Mouse (Mus musculus) G1E-ER4 (cell line): Measurements from ENCODE around the gene Utp18. TPM values are rescaled to one million over a fixed set of nuclear protein-coding genes. Genes with fewer than 3 reads are reported as not detected.

Experiments used
- GATA1 ChIP-seq: IDR thresholded peaks from one replicate; pipeline ENCODE4 v1.8.0; 2012; ENCODE audit warnings: low read length, inconsistent platforms
- polyA plus RNA-seq: library from polyadenylated mRNA; stranded (reverse); fragments of >175 nt; gene quantifications from 2 replicates; pipeline ENCODE4 v1.2.3, GENCODE M21; 2012

Utp18 gene
- 21.8 and 29.6 TPM in 2 replicates for polyA plus RNA-seq

DNA sequence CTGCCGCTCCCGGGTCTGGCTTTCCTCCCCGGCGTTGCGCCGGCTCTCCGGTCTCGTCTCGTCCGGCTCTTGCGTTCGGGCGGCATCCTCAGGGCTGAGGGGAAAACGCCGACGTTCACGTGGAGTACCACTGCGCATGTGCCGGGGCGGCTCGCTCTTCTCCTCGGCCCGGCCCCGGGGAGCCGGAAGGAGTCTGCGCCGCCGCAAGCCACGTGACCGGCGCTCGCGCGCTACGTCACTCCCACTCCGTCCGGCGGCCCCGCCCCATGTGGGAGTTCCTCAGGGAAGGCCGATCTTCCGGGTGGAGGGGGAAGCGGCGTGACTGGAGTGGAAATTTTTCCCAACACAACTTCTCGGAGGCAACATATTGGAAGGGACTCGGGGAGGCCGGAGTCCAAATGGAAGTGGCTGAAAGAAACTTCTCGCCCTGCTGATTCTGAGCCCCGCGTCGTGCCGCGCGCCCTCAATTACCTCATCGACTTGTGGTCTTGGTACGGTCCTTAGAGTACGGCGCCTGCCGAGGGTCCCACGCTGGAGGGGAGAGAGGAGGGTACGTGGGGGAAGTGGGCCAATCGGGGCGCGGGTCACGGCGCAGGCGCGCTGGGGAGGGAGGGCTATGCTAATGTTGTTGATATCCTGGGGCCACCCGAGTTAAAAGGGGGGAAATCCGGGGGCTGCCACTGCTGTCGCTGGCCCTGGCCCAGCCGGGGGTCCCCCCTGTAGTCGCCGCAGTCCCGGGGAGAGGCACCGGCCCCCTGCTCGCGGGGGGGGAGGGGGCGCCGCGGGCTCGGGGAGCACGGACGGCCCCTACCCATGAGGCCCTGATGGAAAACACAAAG is at the start of gene Utp18, which contains the start of gene Mbtd1:
Utp18 (minus strand) TSS at position 195 of the 839 bp plus-strand sequence.
Mbtd1 (plus strand) TSS at position 281 of the 839 bp plus-strand sequence.
- TF ChIP-seq GATA1, result no peak

DNA sequence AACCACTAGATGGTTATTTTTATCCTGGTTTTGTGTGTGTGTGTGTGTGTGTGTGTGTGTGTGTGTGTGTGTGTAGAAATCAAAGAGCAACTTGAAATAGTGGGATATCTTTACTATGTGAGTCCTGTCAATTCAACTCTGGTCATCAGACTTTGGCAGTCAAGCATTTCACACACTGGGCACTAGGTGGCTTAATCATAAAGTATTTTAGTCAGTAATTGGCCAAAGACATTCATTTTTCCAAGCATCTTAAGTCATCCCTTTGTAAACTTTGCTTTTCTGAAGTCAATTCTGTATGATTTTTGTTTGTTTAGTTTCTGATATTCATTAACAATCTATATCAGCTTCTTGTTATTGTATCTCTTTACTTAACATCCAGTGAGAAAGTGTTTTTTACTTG is 43.5 kb upstream of the Utp18 start:
- no peak for TF ChIP-seq GATA1

DNA sequence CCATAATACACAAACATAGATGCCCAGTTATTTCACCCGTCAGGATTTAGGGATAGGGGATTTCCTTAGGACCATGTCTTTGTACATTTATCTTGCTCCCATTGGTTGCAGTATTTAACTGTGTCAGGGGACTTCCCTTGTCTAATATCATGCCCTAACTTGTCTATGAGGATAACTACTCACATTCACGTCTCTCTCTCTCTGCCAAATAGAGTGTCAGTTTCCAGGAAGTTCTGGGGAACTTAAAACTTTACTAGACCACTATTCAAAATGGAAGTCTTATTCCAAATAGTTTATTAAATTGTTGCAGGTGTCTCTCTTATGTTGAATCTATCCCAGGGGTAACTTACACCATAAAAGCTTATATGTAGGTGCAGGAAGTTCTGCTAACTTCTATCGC is 26.0 kb upstream of the Utp18 start:
- TF ChIP-seq GATA1, result no peak

GRCm38 (mm10) chr11:93908829-93909228 is 23.3 kb upstream of the Utp18 start:
- TF ChIP-seq GATA1, result no peak

DNA sequence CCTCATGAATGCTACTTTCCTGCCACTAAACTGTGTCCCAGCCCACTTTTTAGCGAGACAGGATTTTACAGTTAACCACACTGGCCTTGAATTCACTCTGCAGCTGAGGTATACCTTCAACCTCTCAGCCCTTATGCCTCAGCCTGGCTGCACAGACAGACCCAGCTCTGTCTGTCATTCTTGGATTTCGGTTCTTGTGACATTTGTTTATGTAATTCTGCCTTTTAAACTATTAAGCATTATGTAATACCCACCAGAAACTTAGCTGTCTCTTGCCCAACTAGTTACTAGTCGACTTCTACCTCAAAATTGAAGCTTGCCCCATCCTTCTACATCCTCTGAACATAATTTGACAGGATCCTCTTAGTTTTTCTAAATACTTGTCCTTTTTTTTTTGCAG is 22.3 kb upstream of the Utp18 start:
- TF ChIP-seq GATA1, result no peak

GRCm38 (mm10) chr11:93906834-93907233 is 21.3 kb upstream of the Utp18 start:
- TF ChIP-seq GATA1, result no peak

DNA sequence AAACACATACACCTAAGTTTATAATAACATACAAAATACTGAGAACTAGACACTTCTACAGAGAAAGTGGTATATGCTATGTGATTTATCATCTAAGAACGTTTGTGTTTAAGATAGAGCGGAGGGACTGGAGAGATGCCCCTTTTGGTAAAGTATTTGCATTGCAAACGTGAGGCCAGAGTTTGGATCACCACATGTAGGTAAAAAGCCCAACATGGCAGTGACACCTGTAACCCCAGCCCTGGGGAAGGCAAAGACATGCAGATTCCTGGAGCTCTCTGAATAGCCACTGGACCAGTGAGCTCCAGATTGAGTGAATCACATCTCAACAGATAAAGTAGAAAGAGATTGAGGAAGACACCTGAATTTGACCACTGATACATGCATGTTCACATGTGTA is 12.2 kb upstream of the Utp18 start:
- no peak for TF ChIP-seq GATA1

- TF ChIP-seq GATA1, result no peak
Measured at GRCm38 (mm10) chr11:93887080-93887447, 1.5 kb upstream of the Utp18 start.

DNA sequence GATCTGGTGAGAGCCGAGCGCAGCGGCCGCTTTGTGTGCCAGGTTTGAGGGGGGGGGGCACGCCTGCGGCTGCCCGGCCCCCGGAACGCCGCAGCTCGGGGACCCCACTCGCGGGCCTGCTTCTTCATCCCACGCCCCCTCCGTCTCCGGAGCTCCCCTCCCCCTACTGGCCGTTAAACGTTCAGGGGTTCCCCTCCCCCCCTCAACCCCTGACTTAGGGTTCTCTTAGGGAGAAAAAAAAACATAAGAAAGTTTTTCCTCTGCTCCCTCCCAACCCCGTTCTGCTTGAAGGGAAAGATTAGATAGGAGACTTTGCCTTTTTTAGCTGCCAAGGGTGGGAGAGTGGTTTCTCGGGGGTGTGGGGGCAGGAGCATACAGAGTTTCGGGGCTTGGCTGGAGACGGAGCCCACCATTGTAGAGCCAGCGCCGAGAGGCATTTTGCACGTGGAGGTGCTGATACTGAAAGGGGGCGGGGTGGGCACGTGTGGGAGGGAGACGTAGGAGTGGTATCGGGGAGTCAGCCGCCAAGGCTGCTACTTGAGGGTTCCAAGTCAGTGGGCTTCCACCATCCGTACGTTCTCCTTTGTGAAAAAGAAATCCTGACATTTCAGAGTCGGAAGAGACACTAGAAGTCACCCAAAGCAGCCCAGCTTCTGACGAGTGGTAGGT is 979 bp upstream of the Utp18 start:
- no peak for TF ChIP-seq GATA1

- no peak for TF ChIP-seq GATA1
Measured at GRCm38 (mm10) chr11:93884901-93885571, 530 bp downstream of the Utp18 start.

DNA sequence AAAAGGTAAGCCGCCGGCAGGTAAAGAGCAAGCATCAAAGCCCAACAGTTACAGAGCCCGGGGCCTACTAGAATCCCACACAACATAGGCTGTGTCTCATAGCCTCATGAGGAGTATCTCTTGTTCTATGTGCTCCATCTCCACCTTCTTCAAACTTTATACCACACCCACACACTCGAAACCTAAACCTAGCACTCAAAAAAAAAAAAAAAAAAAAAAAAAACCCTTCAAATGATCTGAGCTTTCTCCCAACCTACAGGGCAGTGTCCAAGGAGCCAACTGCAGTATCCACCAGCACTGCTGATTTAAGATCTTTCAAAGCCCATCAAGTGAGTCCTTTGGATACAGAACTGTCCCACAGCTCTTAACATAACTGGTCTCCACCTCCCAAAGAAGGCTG is 1.5 kb downstream of the Utp18 start:
- no peak for TF ChIP-seq GATA1

DNA sequence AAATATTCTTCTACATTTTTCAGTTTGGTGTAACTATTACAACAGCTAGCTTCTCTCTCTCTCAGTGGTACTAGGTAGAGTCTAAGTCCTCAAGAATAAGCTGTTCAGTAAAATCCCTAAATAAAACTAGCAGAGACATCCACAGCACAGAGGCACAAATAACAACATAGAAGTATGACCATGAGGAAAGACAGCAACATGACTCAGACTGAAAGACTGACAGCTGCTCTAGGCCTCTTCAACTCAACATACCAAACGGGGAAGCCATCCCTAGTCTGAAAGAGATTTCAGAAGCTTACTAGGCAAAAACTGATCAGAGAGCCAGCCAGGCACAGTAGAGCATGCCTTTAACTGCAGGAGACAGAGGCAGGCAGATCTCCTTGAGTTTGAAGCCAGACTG is 22.9 kb downstream of the Utp18 start:
- TF ChIP-seq GATA1, result no peak

GRCm38 (mm10) chr11:93862045-93862623 is 23.4 kb downstream of the Utp18 start:
- no peak for TF ChIP-seq GATA1

DNA sequence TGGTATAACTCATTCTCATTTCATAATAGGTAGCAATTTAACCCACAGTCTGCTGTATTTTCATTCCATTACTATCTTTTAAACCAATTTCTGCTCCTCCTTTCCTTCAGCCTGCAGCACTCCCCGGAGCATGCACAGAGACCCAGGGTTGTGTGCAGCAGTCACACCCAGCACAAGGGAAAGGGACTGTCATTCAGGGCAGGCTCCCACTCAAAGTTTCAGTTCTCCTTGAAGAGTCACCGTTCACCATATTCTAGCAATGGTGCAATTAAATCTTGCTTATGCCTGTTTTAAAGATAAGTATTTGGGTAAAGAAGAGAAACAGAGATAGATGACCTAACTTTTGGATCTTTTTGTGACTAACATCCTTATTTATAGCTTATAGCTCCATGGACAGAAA is 24.4 kb downstream of the Utp18 start:
- no peak for TF ChIP-seq GATA1

DNA sequence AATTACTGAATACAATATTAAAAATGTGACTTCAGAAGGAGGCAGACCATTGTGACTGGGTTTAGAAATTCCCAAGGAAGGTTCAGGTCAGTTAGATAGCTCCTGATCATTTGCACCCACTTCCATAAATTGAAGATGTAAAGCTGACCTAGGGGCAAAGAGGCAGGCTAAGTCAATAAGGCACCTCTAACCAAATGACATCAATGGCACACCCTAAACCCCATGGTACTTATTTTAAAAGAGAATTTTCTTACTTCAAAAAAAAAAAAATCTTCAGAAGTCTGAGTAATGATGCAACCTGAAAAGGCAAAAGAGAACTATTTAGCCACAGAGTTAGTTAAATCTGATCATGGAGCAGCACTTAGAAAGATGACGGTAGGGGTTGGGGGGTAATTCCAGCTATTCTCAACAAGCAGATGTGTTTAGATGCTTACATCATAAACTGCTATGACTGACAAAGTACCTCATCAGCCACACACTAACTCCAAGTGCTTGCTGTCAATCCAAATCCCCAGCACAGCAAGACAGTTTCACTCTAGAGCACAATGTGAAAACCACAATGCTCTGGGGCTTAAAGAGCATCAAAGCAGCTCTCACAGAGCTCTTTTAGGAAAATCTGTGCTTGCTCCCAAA is 24.9 kb downstream of the Utp18 start:
- no peak for TF ChIP-seq GATA1
